Mouse (Mus musculus): ENCODE data around the gene Chaf1a. TPM values are rescaled to one million over a fixed set of nuclear protein-coding genes. Genes with fewer than 3 reads are reported as not detected.

Chaf1a gene
- polyA plus RNA-seq, 2 experiments, result 18.4 to 25.1 TPM

- peaks cover 5% of the 10 kb centered on the region for H3K4me1 ChIP-seq (ENCODE audit: control insufficient read depth, insufficient read depth, low read length)
- WGBS, result 6% methylated on average over 64 of the region's 66 CpGs
- no peaks in the 10 kb centered on the region for H3K36me3 ChIP-seq (ENCODE audit: control insufficient read depth, insufficient read depth, low read length)
- no peak overlapping the region for H3K27ac ChIP-seq (replicated peaks; ENCODE audit: low read depth, low read length)
- peaks cover 75% of the 10 kb centered on the region for H3K27me3 ChIP-seq (ENCODE audit: control insufficient read depth, insufficient read depth, low read length)
- TF ChIP-seq POLR2A (IDR thresholded peaks at IDR 0.05; ENCODE audit: borderline replicate concordance, extremely low read depth, insufficient read depth, insufficient read length), result no peak
- DNase-seq (ENCODE audit: low spot score) (no peak), ATAC-seq (ENCODE audit: low FRiP score, low read depth) (no peak)
- H3K9me3 ChIP-seq (ENCODE audit: control insufficient read depth, low read length), result peaks cover 11% of the 10 kb centered on the region
- peak overlapping the region; percentile 7; the same call in 1 of the 2 replicates for H3K4me2 ChIP-seq (replicated peaks; ENCODE audit: low read depth, low read length, severe bottlenecking)
- no peak overlapping the region for H3K9ac ChIP-seq (ENCODE audit: low read depth, low read length, severe bottlenecking)
- H3K4me3 ChIP-seq (replicated peaks; ENCODE audit: low read length), result peak overlapping the region; percentile 4; the same call in 1 of the 2 replicates
Observed at GRCm38 (mm10) chr17:56119981-56120880, 80.0 kb downstream of the Chaf1a start.

DNA sequence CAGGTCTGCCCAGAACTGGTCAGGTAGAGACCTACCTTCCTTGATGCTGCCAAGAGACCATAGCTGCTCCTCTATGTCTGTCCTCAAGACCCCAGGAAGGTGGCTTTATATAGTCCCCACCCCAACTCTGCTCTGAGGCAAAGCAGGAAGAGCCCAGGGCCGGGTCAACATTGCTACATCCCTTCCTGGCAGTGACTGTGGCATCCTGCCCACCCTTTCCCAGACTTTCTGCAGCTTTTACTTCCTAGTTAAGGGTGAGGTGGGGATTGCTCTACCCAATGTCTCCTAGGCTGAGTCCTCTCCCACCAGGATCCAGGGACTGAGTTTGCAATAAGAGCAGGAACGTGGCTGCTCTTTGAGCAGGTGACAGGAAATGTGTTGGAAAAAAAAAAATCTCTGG lies 81.6 kb downstream of the Chaf1a start, which contains the start of gene Lrg1:
TSS of gene Lrg1 (minus strand) at position 176 of the 400 bp plus-strand sequence.
- Histone ChIP-seq H3K9me3 (ENCODE audit: control insufficient read depth, low read length) (peaks cover 11% of the 10 kb centered on the region), H3K4me3 (replicated peaks; ENCODE audit: low read length) (no peak within 1 kb of the TSS), H3K9ac (ENCODE audit: low read depth, low read length, severe bottlenecking) (no peak within 1 kb of the TSS), H3K27me3 (ENCODE audit: control insufficient read depth, insufficient read depth, low read length) (peaks cover 77% of the 10 kb centered on the region), H3K4me1 (ENCODE audit: control insufficient read depth, insufficient read depth, low read length) (peaks cover 5% of the 10 kb centered on the region), H3K36me3 (ENCODE audit: control insufficient read depth, insufficient read depth, low read length) (no peaks in the 10 kb centered on the region), H3K27ac (replicated peaks; ENCODE audit: low read depth, low read length) (no peak within 1 kb of the TSS), H3K4me2 (replicated peaks; ENCODE audit: low read depth, low read length, severe bottlenecking) (no peak within 1 kb of the TSS)
- 60% methylated on average over 2 of the region's 2 CpGs for WGBS
- no peak for TF ChIP-seq POLR2A (IDR thresholded peaks at IDR 0.05; ENCODE audit: borderline replicate concordance, extremely low read depth, insufficient read depth, insufficient read length)
- no peak for ATAC-seq (ENCODE audit: low FRiP score, low read depth)
- no peak for DNase-seq (ENCODE audit: low spot score)

Other genes starting within 250 kb of the Chaf1a start
- 2.1 and 3.5 TPM in 2 replicates for gene Zfp119a, start 161.5 kb upstream of the Chaf1a start, polyA plus RNA-seq (2012; rRNA removed)
- 10.3 and 11.4 TPM in 2 replicates for gene Zfp119a, start 161.5 kb upstream of the Chaf1a start, polyA plus RNA-seq (2014; fragmentation: Nextera tagmentation; extraction: Ambion mirVana)
- 5.3 and 7.6 TPM in 2 replicates for gene Zfp959, start 148.3 kb upstream of the Chaf1a start, polyA plus RNA-seq (2012; rRNA removed)
- 11.1 and 12.1 TPM in 2 replicates for gene Zfp959, start 148.3 kb upstream of the Chaf1a start, polyA plus RNA-seq (2014; fragmentation: Nextera tagmentation; extraction: Ambion mirVana)
- 1.9 and 3.5 TPM in 2 replicates for gene Zfp119b, start 90.9 kb upstream of the Chaf1a start, polyA plus RNA-seq (2012; rRNA removed)
- 7.1 and 8.3 TPM in 2 replicates for gene Zfp119b, start 90.9 kb upstream of the Chaf1a start, polyA plus RNA-seq (2014; fragmentation: Nextera tagmentation; extraction: Ambion mirVana)
- gene Ebi3, start 87.8 kb upstream of the Chaf1a start, polyA plus RNA-seq (2012; rRNA removed), result 2.3 and 2.8 TPM in 2 replicates
- gene Ebi3, start 87.8 kb upstream of the Chaf1a start, polyA plus RNA-seq (2014; fragmentation: Nextera tagmentation; extraction: Ambion mirVana), result 1.7 and 2.2 TPM in 2 replicates
- 9.3 and 13.3 TPM in 2 replicates for gene Yju2, start 81.3 kb upstream of the Chaf1a start, polyA plus RNA-seq (2012; rRNA removed)
- gene Yju2, start 81.3 kb upstream of the Chaf1a start, polyA plus RNA-seq (2014; fragmentation: Nextera tagmentation; extraction: Ambion mirVana), result 16.7 and 19.2 TPM in 2 replicates
- 58.0 and 77.5 TPM in 2 replicates for gene Shd, start 70.0 kb upstream of the Chaf1a start, polyA plus RNA-seq (2012; rRNA removed)
- gene Shd, start 70.0 kb upstream of the Chaf1a start, polyA plus RNA-seq (2014; fragmentation: Nextera tagmentation; extraction: Ambion mirVana), result 25.8 and 33.7 TPM in 2 replicates
- gene Fsd1, start 53.9 kb upstream of the Chaf1a start, polyA plus RNA-seq (2012; rRNA removed), result 27.5 and 29.4 TPM in 2 replicates
- gene Fsd1, start 53.9 kb upstream of the Chaf1a start, polyA plus RNA-seq (2014; fragmentation: Nextera tagmentation; extraction: Ambion mirVana), result 14.2 and 18.7 TPM in 2 replicates
- 14.7 TPM in 2 replicates for gene Stap2, start 34.9 kb upstream of the Chaf1a start, polyA plus RNA-seq (2012; rRNA removed)
- 14.4 and 18.7 TPM in 2 replicates for gene Stap2, start 34.9 kb upstream of the Chaf1a start, polyA plus RNA-seq (2014; fragmentation: Nextera tagmentation; extraction: Ambion mirVana)
- gene Mpnd, start 34.7 kb upstream of the Chaf1a start, polyA plus RNA-seq (2012; rRNA removed), result 118 and 148 TPM in 2 replicates
- gene Mpnd, start 34.7 kb upstream of the Chaf1a start, polyA plus RNA-seq (2014; fragmentation: Nextera tagmentation; extraction: Ambion mirVana), result 101 and 114 TPM in 2 replicates
- 176 and 194 TPM in 2 replicates for gene Sh3gl1, start 3.8 kb upstream of the Chaf1a start, polyA plus RNA-seq (2012; rRNA removed)
- gene Sh3gl1, start 3.8 kb upstream of the Chaf1a start, polyA plus RNA-seq (2014; fragmentation: Nextera tagmentation; extraction: Ambion mirVana), result 166 and 178 TPM in 2 replicates
- 61.9 and 82.9 TPM in 2 replicates for gene Ubxn6, start 34.6 kb downstream of the Chaf1a start, polyA plus RNA-seq (2012; rRNA removed)
- 36.4 and 43.1 TPM in 2 replicates for gene Ubxn6, start 34.6 kb downstream of the Chaf1a start, polyA plus RNA-seq (2014; fragmentation: Nextera tagmentation; extraction: Ambion mirVana)
- gene Hdgfl2, start 39.2 kb downstream of the Chaf1a start, polyA plus RNA-seq (2012; rRNA removed), result 82.3 and 118 TPM in 2 replicates
- 84.9 and 104 TPM in 2 replicates for gene Hdgfl2, start 39.2 kb downstream of the Chaf1a start, polyA plus RNA-seq (2014; fragmentation: Nextera tagmentation; extraction: Ambion mirVana)
- 0.04 and 0.09 TPM in 2 replicates for gene Plin4, start 69.4 kb downstream of the Chaf1a start, polyA plus RNA-seq (2012; rRNA removed)
- 0.07 and 0.11 TPM in 2 replicates for gene Plin4, start 69.4 kb downstream of the Chaf1a start, polyA plus RNA-seq (2014; fragmentation: Nextera tagmentation; extraction: Ambion mirVana)
- gene Plin5, start 77.2 kb downstream of the Chaf1a start, polyA plus RNA-seq (2012; rRNA removed), result not detected in 2 replicates
- gene Plin5, start 77.2 kb downstream of the Chaf1a start, polyA plus RNA-seq (2014; fragmentation: Nextera tagmentation; extraction: Ambion mirVana), result 0.10 and 0.17 TPM in 2 replicates
- 0.27 and 0.29 TPM in 2 replicates for gene Lrg1, start 81.6 kb downstream of the Chaf1a start, polyA plus RNA-seq (2012; rRNA removed)
- 0.43 and 0.51 TPM in 2 replicates for gene Lrg1, start 81.6 kb downstream of the Chaf1a start, polyA plus RNA-seq (2014; fragmentation: Nextera tagmentation; extraction: Ambion mirVana)
- gene Sema6b, start 99.9 kb downstream of the Chaf1a start, polyA plus RNA-seq (2012; rRNA removed), result 10.5 and 13.4 TPM in 2 replicates
- 3.1 and 3.8 TPM in 2 replicates for gene Sema6b, start 99.9 kb downstream of the Chaf1a start, polyA plus RNA-seq (2014; fragmentation: Nextera tagmentation; extraction: Ambion mirVana)
- 9.3 and 10.3 TPM in 2 replicates for gene Tnfaip8l1, start 122.0 kb downstream of the Chaf1a start, polyA plus RNA-seq (2012; rRNA removed)
- 11.6 and 11.7 TPM in 2 replicates for gene Tnfaip8l1, start 122.0 kb downstream of the Chaf1a start, polyA plus RNA-seq (2014; fragmentation: Nextera tagmentation; extraction: Ambion mirVana)
- gene Mydgf, start 143.5 kb downstream of the Chaf1a start, polyA plus RNA-seq (2012; rRNA removed), result 83.2 and 93.7 TPM in 2 replicates
- gene Mydgf, start 143.5 kb downstream of the Chaf1a start, polyA plus RNA-seq (2014; fragmentation: Nextera tagmentation; extraction: Ambion mirVana), result 99.7 and 101 TPM in 2 replicates
- 54.3 and 69.6 TPM in 2 replicates for gene Dpp9, start 178.5 kb downstream of the Chaf1a start, polyA plus RNA-seq (2012; rRNA removed)
- 33.9 and 37.7 TPM in 2 replicates for gene Dpp9, start 178.5 kb downstream of the Chaf1a start, polyA plus RNA-seq (2014; fragmentation: Nextera tagmentation; extraction: Ambion mirVana)
- gene Fem1a, start 216.4 kb downstream of the Chaf1a start, polyA plus RNA-seq (2012; rRNA removed), result 14.5 and 18.4 TPM in 2 replicates
- gene Fem1a, start 216.4 kb downstream of the Chaf1a start, polyA plus RNA-seq (2014; fragmentation: Nextera tagmentation; extraction: Ambion mirVana), result 16.0 and 17.4 TPM in 2 replicates
- 12.5 and 16.5 TPM in 2 replicates for gene Ticam1, start 236.3 kb downstream of the Chaf1a start, polyA plus RNA-seq (2012; rRNA removed)
- 8.2 and 8.7 TPM in 2 replicates for gene Ticam1, start 236.3 kb downstream of the Chaf1a start, polyA plus RNA-seq (2014; fragmentation: Nextera tagmentation; extraction: Ambion mirVana)